Mouse (Mus musculus): ENCODE data around the gene Wdr60.
A peak's percentile ranks its signal among the peaks of the same experiment; 100 is the strongest.

Gene Wdr60

DNA sequence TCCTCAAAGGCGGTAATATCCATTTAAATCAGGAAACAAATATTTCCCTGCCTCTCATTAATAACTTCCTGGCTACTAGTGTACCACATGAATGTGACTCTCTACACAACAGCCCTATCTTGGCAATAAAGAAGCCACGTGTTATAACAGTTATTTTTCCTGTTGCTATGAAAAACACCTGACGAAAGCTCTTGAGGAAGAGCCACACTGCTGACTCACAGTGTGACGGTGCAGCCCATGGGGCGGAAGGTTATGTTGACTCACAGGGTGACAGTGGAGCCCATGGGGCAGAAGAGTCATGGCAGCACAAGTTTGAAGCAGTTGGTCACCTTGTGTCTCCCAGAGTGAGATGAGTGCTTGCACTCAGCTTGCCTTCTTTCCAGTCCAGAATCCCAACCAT is 6.6 kb upstream of the Wdr60 start:
- peak; percentile 70 for DNase-seq (ENCODE audit: low read depth)

DNA sequence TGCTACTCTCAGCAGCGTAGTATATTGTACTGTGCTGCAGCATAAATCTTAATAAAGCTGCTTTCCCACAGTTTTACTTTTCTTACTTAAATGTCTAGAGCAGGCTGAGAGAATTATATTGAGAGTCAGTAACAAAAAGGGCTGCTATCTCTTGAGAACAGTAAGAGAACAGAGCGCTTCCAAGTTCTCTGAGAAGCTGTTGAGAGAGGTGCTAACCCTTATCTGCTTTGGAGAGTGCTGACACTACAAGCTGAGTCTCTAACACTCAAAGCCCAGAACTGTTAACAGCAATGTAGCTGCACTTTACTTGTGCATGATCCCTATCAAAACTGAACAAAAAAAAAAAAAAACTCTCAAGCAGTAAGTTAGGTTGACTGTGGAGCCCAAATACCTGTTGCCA is 2.5 kb upstream of the Wdr60 start:
- no peak for DNase-seq (ENCODE audit: low read depth)

- DNase-seq (ENCODE audit: low read depth) = no peak
Observed at GRCm38 (mm10) chr12:116264756-116265155, 1.9 kb upstream of the Wdr60 start.

- no peak for DNase-seq (ENCODE audit: low read depth)
Observed at GRCm38 (mm10) chr12:116258321-116258720, 4.5 kb downstream of the Wdr60 start.

DNA sequence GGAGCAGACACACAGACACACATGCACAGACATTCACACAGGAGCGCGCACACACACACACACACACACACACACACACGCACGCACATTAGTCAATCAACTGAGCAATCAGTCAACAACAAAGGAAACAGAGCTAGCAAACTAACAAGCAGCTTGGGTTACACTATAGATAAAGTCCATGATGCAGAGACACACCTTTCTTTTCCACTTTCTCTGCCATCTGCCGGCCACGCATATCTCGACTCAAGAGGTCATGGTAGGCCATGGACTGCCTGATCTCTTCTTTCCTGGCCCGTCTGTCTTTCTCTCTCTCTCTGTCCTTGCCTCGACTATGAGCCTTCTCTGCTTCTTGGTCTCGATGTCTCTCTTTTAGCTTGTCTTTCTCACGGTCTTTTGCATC is 7.2 kb downstream of the Wdr60 start:
- no peak for DNase-seq (ENCODE audit: low read depth)

- peak; percentile 57 for DNase-seq (ENCODE audit: low read depth)
Observed at GRCm38 (mm10) chr12:116254652-116255051, 8.2 kb downstream of the Wdr60 start.

DNA sequence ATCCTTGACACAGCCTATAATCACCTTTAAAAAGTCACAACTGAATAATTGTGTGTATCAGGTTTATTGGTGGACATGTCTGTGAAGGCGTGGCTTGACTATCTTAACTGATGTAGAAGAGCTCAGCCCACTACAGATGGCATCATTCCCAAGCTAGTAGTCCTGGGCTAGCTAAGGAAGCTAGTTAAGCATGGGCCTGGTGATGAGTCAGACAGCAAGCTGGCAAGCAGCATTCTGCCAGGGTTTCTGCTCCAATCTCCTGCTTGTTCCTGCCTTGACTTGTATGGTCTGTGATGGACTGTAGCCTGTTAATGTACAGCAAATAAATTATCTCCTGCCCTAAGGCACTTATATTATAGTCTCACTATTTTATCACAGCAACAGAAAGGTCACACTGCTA is 18.2 kb downstream of the Wdr60 start:
- DNase-seq (ENCODE audit: low read depth) = no peak

- DNase-seq (ENCODE audit: low read depth) = no peak
Observed at GRCm38 (mm10) chr12:116238803-116239202, 24.0 kb downstream of the Wdr60 start.

DNA sequence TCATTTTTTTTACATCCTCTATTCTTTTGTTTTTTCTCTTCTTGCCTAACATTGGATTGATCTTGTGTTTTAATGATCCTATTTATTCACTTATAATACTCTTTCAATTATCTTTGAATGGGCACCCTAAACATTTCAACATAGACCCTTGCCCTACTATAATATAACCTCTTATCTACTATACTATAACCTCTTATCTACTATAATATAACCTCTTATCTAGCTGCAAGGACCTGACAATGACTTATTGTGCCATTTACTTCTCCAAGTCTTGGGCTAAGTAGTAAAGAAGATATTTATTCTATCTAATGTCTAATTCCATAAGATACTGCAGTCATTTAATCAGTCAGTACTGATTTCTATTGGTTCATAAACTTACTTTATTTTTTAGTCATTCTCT is 24.5 kb downstream of the Wdr60 start:
- DNase-seq (ENCODE audit: low read depth) = no peak

GRCm38 (mm10) chr12:116236658-116237057 is 26.2 kb downstream of the Wdr60 start:
- DNase-seq (ENCODE audit: low read depth) = no peak

DNA sequence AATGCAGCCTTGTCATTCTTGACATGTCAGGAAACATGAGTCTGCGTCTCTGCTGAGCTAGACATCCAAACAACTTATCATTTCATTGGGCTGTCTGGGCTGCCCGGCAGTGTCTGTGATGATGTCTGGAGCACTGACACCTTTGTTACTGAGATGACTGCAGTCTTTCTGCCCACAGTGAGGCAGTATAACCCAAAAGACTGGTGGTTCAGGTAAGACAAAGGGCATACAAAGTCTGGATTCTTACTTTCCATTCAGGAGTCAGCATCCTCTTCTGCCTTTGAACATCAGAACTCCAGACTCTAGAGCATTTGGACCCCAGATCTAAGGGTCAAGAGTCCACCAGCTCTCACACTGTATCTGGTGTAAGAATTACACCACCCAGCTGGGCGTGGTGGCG is 27.5 kb downstream of the Wdr60 start:
- peak; percentile 54 for DNase-seq (ENCODE audit: low read depth)

DNA sequence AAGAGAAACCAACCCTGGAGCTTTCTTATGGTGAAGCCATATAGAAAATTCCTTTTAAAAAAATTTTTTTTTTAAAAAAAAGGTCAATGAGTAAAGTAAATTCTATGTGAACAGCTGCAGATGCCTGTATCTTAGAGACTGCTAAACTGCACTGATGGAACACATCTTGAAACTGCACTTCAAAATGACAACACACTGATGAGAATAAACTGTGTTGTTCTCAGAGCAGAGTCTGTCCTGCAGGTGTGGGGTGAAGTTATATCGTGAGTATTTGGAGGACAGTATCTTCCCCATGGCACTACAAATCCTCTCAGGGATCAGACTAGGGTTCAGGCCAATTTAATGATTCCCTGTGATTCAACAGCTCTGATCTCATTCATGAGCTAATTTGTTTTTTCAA is 30.8 kb downstream of the Wdr60 start:
- no peak for DNase-seq (ENCODE audit: low read depth)

- DNase-seq (ENCODE audit: low read depth) = no peak
Observed at GRCm38 (mm10) chr12:116231612-116232011, 31.2 kb downstream of the Wdr60 start.

DNA sequence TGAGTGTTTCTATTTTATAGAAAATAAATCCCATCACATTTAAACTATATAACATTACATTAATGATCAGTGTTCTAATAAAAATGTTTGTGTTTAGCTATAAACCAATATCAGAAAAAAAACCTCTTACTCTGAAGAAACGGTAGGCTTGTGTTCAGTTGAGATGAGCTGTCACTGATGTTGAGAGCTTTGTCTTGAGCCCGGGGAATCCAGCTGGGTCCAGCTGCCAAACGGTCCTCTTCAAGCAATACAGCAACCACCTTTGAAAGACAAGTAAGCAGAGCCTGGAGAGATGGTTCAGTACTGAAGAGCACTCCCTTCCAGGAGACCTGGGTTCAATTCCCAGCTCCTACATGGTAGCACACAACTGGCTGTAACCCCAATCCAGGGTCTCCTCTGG is 33.4 kb downstream of the Wdr60 start:
- DNase-seq (ENCODE audit: low read depth) = no peak

- no peak for DNase-seq (ENCODE audit: low read depth)
Observed at GRCm38 (mm10) chr12:116226289-116227057, 36.3 kb downstream of the Wdr60 start.

DNA sequence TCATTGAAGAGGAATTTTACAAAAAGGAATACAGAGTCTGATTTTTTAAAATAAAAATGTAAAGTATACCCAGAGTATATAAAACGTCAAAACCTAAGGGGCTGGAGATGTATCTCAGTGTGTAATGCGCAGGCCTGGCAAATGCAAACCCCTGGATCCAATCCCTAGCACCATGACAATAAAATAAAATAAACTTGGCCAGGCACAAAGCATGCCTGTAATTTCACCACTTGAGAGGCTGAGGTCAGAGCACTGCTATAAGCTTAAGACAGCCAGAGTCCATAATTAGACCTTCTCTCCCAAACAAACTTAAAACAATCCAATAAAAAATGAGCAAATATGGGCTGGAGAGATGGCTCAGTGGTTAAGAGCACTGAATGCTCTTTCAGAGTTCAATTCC is 39.7 kb downstream of the Wdr60 start:
- no peak for DNase-seq (ENCODE audit: low read depth)

DNA sequence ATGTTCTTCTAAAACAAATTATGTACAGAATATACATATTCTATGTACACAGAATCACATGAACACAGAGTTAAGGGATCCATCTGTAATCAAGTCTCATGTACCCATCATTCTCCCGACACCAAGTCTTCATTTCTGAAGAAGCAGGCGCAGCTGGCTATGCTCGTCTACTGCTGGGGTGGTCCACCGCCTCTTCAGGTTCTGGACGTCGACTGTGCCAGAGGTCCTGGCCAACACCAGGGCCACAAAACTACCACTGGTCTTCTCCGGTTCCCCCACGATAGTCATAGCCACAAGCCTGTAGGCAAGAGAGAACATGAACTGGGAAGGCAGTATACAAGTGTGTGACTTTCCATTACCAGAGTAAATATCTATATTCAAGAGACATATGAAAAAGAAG is 55.3 kb downstream of the Wdr60 start:
- no peak for DNase-seq (ENCODE audit: low read depth)

DNA sequence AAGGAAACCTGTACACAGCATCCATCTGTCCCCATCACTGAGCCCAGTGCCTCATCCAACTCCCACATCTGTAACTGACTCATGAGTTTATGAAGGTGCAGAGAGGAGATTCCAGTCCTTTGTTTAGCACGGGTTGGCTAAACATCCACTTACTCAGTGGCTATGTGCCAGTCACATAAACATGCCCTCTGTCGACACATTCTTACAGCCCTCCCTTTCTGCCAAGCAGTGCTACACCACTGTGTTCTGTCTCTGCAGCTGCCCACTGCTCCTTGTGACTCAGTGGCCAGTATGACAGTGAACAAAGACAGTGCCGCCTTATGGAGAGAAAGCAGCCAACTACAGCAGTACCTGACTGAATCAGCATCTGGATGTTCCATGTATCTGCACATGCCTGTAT is 57.1 kb downstream of the Wdr60 start:
- DNase-seq (ENCODE audit: low read depth) = no peak

GRCm38 (mm10) chr12:116202176-116202981 is 60.4 kb downstream of the Wdr60 start:
- DNase-seq (ENCODE audit: low read depth) = peak; percentile 62

GRCm38 (mm10) chr12:116198791-116199190 is 64.0 kb downstream of the Wdr60 start:
- DNase-seq (ENCODE audit: low read depth) = no peak

GRCm38 (mm10) chr12:116196221-116196620 is 66.6 kb downstream of the Wdr60 start:
- DNase-seq (ENCODE audit: low read depth) = no peak

DNA sequence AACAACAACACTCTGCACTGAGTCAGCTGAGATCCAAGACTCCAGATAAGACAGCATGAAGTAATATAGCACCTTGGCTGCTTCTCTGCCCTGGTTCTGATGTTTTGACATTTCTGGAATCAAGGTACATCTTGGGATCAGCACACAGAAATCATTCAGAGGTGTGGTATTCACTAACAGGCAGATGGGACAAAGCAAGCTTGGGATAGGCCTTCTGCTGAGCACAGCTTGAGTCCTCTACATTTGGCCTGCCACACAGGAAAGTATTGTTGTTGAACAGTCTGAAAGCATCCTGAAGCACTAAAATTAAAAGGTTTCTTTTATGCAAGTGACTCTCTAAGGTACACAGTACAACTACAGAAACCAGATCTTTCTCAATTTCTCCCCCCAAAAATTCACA is 68.2 kb downstream of the Wdr60 start:
- no peak for DNase-seq (ENCODE audit: low read depth)

DNA sequence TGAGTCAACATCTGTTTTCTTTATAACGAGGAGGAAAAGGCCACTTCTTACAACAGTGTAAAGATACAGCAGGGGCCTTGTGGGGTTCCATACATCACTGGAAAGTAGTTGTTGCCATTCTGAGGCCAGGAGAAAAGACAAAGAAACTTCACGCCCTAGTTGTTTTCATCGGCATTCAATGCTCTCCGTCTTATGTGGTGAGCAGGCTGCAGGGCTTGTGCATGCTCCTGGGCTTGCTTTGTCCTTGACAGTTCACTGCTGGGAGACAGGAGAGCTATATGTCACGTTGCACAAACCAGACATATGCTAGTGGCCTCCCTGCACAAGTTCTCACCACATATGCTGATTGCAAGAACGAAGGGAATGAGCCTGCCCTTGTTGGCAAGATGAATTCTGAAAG is 68.9 kb downstream of the Wdr60 start:
- no peak for DNase-seq (ENCODE audit: low read depth)
